Mouse (Mus musculus) stomach, embryonic 15.5 days (tissue): ENCODE data around the gene Tmem51. TPM values are rescaled to one million over a fixed set of nuclear protein-coding genes. Genes with fewer than 3 reads are reported as not detected.
A peak's percentile ranks its signal among the peaks of the same experiment; 100 is the strongest.

Source experiments
- ATAC-seq: fragments of 200-750 bp; cut with Nextera tagmentation; 2 replicates; pipeline ENCODE4 v1.8.0; 2017; ENCODE audit warnings: low read depth, moderate number of reproducible peaks, moderate TSS enrichment; ENCODE audit not compliant: insufficient read depth, low FRiP score
- H3K27ac ChIP-seq: fragments of 300-500 bp; sonication (generic); 2 replicates; pipeline ENCODE4 v1.5.1; 2015; ENCODE audit warnings: mild to moderate bottlenecking, inconsistent platforms
- H3K27me3 ChIP-seq: fragments of 300-500 bp; sonication (generic); replicated peaks from 2 replicates; pipeline ENCODE4 v1.6.1; 2015; ENCODE audit warnings: inconsistent platforms
- H3K36me3 ChIP-seq: fragments of 300-500 bp; sonication (generic); 2 replicates; pipeline ENCODE4 v1.6.1; 2015; ENCODE audit warnings: inconsistent platforms
- H3K4me1 ChIP-seq: fragments of 300-500 bp; sonication (generic); 2 replicates; pipeline ENCODE4 v1.6.1; 2015; ENCODE audit warnings: inconsistent platforms
- H3K4me2 ChIP-seq: fragments of 300-500 bp; sonication (generic); 2 replicates; pipeline ENCODE4 v1.6.1; 2015; ENCODE audit warnings: mild to moderate bottlenecking, inconsistent platforms
- H3K4me3 ChIP-seq: fragments of 300-500 bp; sonication (generic); replicated peaks from 2 replicates; pipeline ENCODE4 v1.5.1; 2015; ENCODE audit warnings: inconsistent platforms
- H3K9ac ChIP-seq: fragments of 300-500 bp; sonication (generic); 2 replicates; pipeline ENCODE4 v1.6.1; 2015; ENCODE audit warnings: inconsistent platforms
- H3K9me3 ChIP-seq: fragments of 300-500 bp; sonication (generic); 2 replicates; pipeline ENCODE4 v1.6.1; 2016; ENCODE audit warnings: inconsistent platforms
- WGBS: fragments of 180-500 bp; shearing (Covaris S2); methylation state at CpG from one replicate; pipeline ENCODE4 v1.1.7; 2015; 5-methylcytosine and 5-hydroxymethylcytosine counted together
- polyA plus RNA-seq: library from polyadenylated mRNA; unstranded; fragments of >200 nt; fragmentation: Nextera tagmentation; extraction: Ambion mirVana; gene quantifications from 2 replicates; pipeline ENCODE4 v1.2.1, GENCODE M21; 2015

The Tmem51 gene
- polyA plus RNA-seq, result 62.4 and 64.8 TPM in 2 replicates

GRCm38 (mm10) chr4:142084131-142084899 lies at the start of gene Tmem51:
Tmem51 (minus strand) TSS chr4:142084304.
- Histone ChIP-seq H3K36me3 (no peaks in the 10 kb centered on the region), H3K4me3 (peak within 1 kb of the TSS; percentile 74), H3K27ac (peak within 1 kb of the TSS; percentile 95), H3K9me3 (no peaks in the 10 kb centered on the region), H3K9ac (peak within 1 kb of the TSS; percentile 69), H3K4me1 (peaks cover 40% of the 10 kb centered on the region), H3K27me3 (no peaks in the 10 kb centered on the region), H3K4me2 (peak within 1 kb of the TSS; percentile 97)
- ATAC-seq, result peak; percentile 82
- under 1% methylated on average over 51 of the region's 52 CpGs for WGBS

- H3K27me3 ChIP-seq, result no peaks in the 10 kb centered on the region
- no peaks in the 10 kb centered on the region for H3K36me3 ChIP-seq
- H3K4me2 ChIP-seq, result no peak overlapping the region
- no peaks in the 10 kb centered on the region for H3K9me3 ChIP-seq
- no peak overlapping the region for H3K4me3 ChIP-seq
- H3K4me1 ChIP-seq, result no peaks in the 10 kb centered on the region
- H3K9ac ChIP-seq, result no peak overlapping the region
- ATAC-seq, result no peak
- H3K27ac ChIP-seq, result no peak overlapping the region
- WGBS, result 72% methylated on average over 5 of the region's 5 CpGs
Observed at GRCm38 (mm10) chr4:142130162-142130561, 46.1 kb upstream of the Tmem51 start.

GRCm38 (mm10) chr4:142127275-142127788 lies 43.2 kb upstream of the Tmem51 start:
- H3K4me3 ChIP-seq, result no peak overlapping the region
- no peak overlapping the region for H3K9ac ChIP-seq
- H3K9me3 ChIP-seq, result no peaks in the 10 kb centered on the region
- no peak overlapping the region for H3K4me2 ChIP-seq
- no peak overlapping the region for H3K27ac ChIP-seq
- WGBS, result 81% methylated on average over 6 of the region's 6 CpGs
- H3K27me3 ChIP-seq, result no peaks in the 10 kb centered on the region
- no peaks in the 10 kb centered on the region for H3K36me3 ChIP-seq
- H3K4me1 ChIP-seq, result no peaks in the 10 kb centered on the region
- ATAC-seq, result no peak

GRCm38 (mm10) chr4:142126641-142127274 lies 42.7 kb upstream of the Tmem51 start:
- ATAC-seq, result no peak

GRCm38 (mm10) chr4:142121164-142121563 lies 37.1 kb upstream of the Tmem51 start:
- 35% methylated on average over 1 of the region's 1 CpGs for WGBS
- no peak overlapping the region for H3K9ac ChIP-seq
- ATAC-seq, result no peak

More at GRCm38 (mm10) chr4:142126641-142127274, 42.7 kb upstream of the Tmem51 start:
- H3K9ac ChIP-seq, result no peak overlapping the region
- WGBS, result 62% methylated on average over 10 of the region's 10 CpGs
- H3K4me3 ChIP-seq, result no peak overlapping the region
- H3K4me1 ChIP-seq, result no peaks in the 10 kb centered on the region
- no peaks in the 10 kb centered on the region for H3K27me3 ChIP-seq
- no peak overlapping the region for H3K27ac ChIP-seq
- H3K36me3 ChIP-seq, result no peaks in the 10 kb centered on the region
- no peaks in the 10 kb centered on the region for H3K9me3 ChIP-seq
- no peak overlapping the region for H3K4me2 ChIP-seq

GRCm38 (mm10) chr4:142118522-142118921 lies 34.4 kb upstream of the Tmem51 start:
- no peaks in the 10 kb centered on the region for H3K4me1 ChIP-seq
- no peak overlapping the region for H3K4me3 ChIP-seq
- no peaks in the 10 kb centered on the region for H3K36me3 ChIP-seq
- H3K27me3 ChIP-seq, result no peaks in the 10 kb centered on the region
- no peaks in the 10 kb centered on the region for H3K9me3 ChIP-seq
- ATAC-seq, result no peak
- no peak overlapping the region for H3K4me2 ChIP-seq
- 33% methylated on average over 7 of the region's 7 CpGs for WGBS
- no peak overlapping the region for H3K27ac ChIP-seq
- H3K9ac ChIP-seq, result no peak overlapping the region

More at GRCm38 (mm10) chr4:142121164-142121563, 37.1 kb upstream of the Tmem51 start:
- no peaks in the 10 kb centered on the region for H3K4me1 ChIP-seq
- H3K27me3 ChIP-seq, result no peaks in the 10 kb centered on the region
- H3K4me2 ChIP-seq, result no peak overlapping the region
- H3K4me3 ChIP-seq, result no peak overlapping the region
- no peaks in the 10 kb centered on the region for H3K36me3 ChIP-seq
- H3K27ac ChIP-seq, result no peak overlapping the region
- no peaks in the 10 kb centered on the region for H3K9me3 ChIP-seq

- H3K9ac ChIP-seq, result no peak overlapping the region
- H3K4me3 ChIP-seq, result no peak overlapping the region
- WGBS, result 85% methylated on average over 12 of the region's 12 CpGs
- H3K4me2 ChIP-seq, result no peak overlapping the region
- H3K9me3 ChIP-seq, result no peaks in the 10 kb centered on the region
- no peaks in the 10 kb centered on the region for H3K4me1 ChIP-seq
- no peaks in the 10 kb centered on the region for H3K36me3 ChIP-seq
- no peaks in the 10 kb centered on the region for H3K27me3 ChIP-seq
- ATAC-seq, result no peak
- H3K27ac ChIP-seq, result no peak overlapping the region
Observed at GRCm38 (mm10) chr4:142117993-142118392, 33.9 kb upstream of the Tmem51 start.

DNA sequence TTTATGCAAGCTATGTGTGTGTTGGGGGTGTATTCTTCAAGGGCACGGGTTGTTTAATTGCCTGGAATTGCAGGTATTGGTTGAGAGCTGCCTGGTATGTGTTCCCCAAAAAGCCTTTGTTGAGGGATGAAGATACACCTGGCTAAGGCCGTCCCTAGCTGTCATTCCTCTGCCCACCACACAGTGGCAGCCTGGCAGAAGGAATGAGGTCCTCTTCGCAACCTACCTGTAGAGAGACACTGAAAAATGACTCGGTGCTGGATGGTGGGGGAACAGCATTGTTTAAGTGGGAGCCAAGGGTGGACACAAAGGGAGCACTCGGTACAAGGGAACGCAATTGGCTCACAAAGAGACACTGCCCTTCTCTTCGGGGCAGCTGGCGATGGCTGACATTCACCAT lies 29.2 kb upstream of the Tmem51 start:
- H3K4me1 ChIP-seq, result no peaks in the 10 kb centered on the region
- no peak overlapping the region for H3K4me3 ChIP-seq
- no peak overlapping the region for H3K27ac ChIP-seq
- 29% methylated on average over 8 of the region's 8 CpGs for WGBS
- H3K4me2 ChIP-seq, result no peak overlapping the region
- H3K9ac ChIP-seq, result no peak overlapping the region
- H3K9me3 ChIP-seq, result no peaks in the 10 kb centered on the region
- ATAC-seq, result no peak; the same call in 1 of the 2 replicates
- H3K27me3 ChIP-seq, result no peaks in the 10 kb centered on the region
- H3K36me3 ChIP-seq, result no peaks in the 10 kb centered on the region

DNA sequence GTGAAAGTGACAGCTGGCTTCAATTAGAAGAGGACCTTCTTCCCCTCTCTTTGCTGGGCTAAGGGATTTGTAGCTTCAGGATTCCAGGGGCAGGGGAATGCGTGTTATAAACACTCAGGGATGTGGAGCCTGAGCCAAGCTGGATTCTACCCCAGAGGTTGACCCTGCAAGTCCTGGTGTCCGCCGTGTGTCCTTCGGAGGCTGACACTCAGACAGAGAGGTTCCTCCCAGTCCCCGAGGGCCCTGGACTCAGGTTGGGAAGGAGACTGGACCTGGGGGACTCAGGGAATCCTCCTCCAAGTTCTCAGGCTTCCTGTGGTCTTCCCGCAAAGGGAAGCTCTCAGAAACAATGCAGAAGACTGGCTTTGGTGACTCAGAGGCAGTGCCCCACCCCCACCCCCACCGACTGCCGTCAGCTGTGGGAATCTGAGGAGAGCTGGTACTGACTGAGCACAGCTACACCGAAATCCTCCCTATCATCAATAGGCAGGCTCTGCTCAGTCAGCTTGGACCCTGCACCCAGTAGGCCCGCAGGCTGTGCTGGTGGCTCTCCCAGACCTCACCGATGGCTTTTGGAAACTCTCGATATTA lies 19.1 kb upstream of the Tmem51 start:
- ATAC-seq, result no peak
- 40% methylated on average over 12 of the region's 12 CpGs for WGBS
- Histone ChIP-seq H3K4me1 (peaks cover 13% of the 10 kb centered on the region), H3K27me3 (no peaks in the 10 kb centered on the region), H3K9ac (no peak overlapping the region), H3K36me3 (no peaks in the 10 kb centered on the region), H3K4me2 (no peak overlapping the region), H3K9me3 (no peaks in the 10 kb centered on the region), H3K27ac (no peak overlapping the region), H3K4me3 (no peak overlapping the region)

- no peaks in the 10 kb centered on the region for H3K9me3 ChIP-seq
- no peaks in the 10 kb centered on the region for H3K36me3 ChIP-seq
- H3K4me1 ChIP-seq, result peaks cover 15% of the 10 kb centered on the region
- H3K27me3 ChIP-seq, result no peaks in the 10 kb centered on the region
- 12% methylated on average over 8 of the region's 8 CpGs for WGBS
- peak overlapping the region; percentile 67 for H3K27ac ChIP-seq
- H3K4me2 ChIP-seq, result peak overlapping the region; percentile 43
- ATAC-seq, result peak; percentile 52; the same call in 1 of the 2 replicates
- H3K4me3 ChIP-seq, result no peak overlapping the region
- H3K9ac ChIP-seq, result no peak overlapping the region
Observed at GRCm38 (mm10) chr4:142098303-142098702, 14.2 kb upstream of the Tmem51 start.

DNA sequence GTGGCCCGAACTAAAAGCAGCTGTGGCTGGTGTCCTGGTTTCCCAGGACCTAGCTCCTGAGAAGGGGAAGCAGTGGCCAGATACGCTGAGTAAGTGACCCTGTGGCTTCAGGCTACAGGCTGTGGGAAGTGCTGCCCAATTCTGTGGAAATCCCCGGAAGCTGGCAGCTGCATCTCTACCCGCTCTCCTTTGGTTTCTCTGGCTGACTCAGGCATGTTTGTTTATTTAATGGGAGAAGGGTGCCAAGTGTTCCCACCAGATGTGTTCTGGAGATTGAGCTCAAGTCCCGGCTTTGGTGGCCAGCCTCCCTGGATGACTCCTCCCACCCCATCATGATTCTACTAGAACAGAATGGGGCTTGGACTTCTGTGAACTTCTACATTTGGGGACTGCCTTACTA lies 13.8 kb upstream of the Tmem51 start:
- no peaks in the 10 kb centered on the region for H3K36me3 ChIP-seq
- no peak overlapping the region for H3K4me3 ChIP-seq
- H3K9ac ChIP-seq, result no peak overlapping the region
- peak; percentile 32; the same call in 1 of the 2 replicates for ATAC-seq
- H3K4me1 ChIP-seq, result peaks cover 11% of the 10 kb centered on the region
- H3K27me3 ChIP-seq, result no peaks in the 10 kb centered on the region
- H3K9me3 ChIP-seq, result no peaks in the 10 kb centered on the region
- peak overlapping the region; percentile 67 for H3K27ac ChIP-seq
- WGBS, result 13% methylated on average over 5 of the region's 5 CpGs
- peak overlapping the region; percentile 43 for H3K4me2 ChIP-seq
